Mouse (Mus musculus): Measurements from ENCODE around the gene Bmp8a. TPM values are rescaled to one million over a fixed set of nuclear protein-coding genes. Genes with fewer than 3 reads are reported as not detected.

The Bmp8a gene
- polyA plus RNA-seq, 1 experiment = 3.7 TPM

DNA sequence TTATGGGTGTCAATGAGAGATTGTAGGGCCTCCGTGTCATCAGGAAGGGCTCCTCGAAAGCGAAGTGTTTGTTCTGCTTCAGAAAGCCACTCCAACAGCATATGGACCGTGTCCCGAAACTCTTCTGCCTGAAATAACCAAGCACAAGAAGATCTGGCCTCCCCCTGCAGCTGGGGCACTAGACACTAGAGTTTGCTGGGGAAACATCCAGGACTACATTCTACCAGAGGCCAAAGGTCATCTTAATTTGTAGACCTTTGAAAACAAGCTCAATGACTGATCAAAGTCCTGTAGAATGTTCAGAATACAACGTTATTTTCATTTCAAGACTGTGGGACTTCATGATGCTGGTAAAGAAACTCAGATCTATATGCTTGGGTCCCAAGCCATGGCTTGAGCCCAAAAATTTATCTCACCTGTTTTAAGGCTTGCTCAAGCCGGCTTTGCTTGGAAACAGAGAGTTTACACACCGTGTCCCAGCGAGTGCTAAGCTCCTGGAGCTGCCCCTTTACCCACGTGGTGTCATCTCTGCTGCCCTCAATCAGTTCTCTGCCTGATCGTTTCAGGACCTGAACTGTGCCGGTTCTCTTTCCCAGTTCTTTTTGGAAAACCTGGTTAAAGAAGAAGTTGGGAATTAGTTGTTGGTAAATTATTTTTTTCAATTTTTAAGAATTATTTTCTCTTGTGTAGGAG lies 31.4 kb upstream of the Bmp8a start:
- Histone ChIP-seq H3K27ac (ENCODE audit: control insufficient read depth, insufficient read depth, low read depth, low read length) (no peak overlapping the region), H3K4me1 (ENCODE audit: control insufficient read depth, insufficient read depth, low read length) (no peaks in the 10 kb centered on the region), H3K27me3 (ENCODE audit: control insufficient read depth, insufficient read depth, low read length) (no peaks in the 10 kb centered on the region), H3K4me3 (ENCODE audit: control insufficient read depth, low read depth, low read length) (no peak overlapping the region), H3K36me3 (ENCODE audit: control insufficient read depth, insufficient read depth, low read length) (no peaks in the 10 kb centered on the region; the same call in 1 of the 2 replicates)
- no peak for TF ChIP-seq POLR2A (IDR thresholded peaks at IDR 0.05; ENCODE audit: control insufficient read depth, low read depth, low read length)
- no peak for TF ChIP-seq CTCF (IDR thresholded peaks at IDR 0.05; ENCODE audit: control insufficient read depth, insufficient read depth, insufficient replicate concordance, low read depth, low read length)

DNA sequence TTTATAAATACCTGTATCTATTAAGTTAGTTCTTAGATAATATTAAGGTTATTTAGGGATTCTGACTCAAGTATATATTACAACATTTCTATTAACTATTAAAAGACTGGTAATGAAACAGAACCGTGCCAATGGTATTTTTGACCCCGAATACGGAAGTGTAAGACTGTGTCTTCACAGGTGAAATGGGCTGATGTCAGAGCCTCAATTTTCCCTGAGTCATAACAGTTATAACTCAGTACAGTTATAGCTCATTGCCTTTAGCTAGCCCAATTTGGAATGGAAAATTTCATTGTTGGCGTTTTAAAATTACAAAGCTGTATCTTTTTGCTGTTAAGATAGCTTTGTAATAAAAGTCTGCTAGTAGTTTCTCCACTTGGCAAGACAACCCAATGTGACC lies 20.5 kb upstream of the Bmp8a start:
- no peak overlapping the region for H3K4me3 ChIP-seq (ENCODE audit: control insufficient read depth, low read depth, low read length)
- TF ChIP-seq CTCF (IDR thresholded peaks at IDR 0.05; ENCODE audit: control insufficient read depth, insufficient read depth, insufficient replicate concordance, low read depth, low read length) = no peak
- no peak for TF ChIP-seq POLR2A (IDR thresholded peaks at IDR 0.05; ENCODE audit: control insufficient read depth, low read depth, low read length)
- no peaks in the 10 kb centered on the region for H3K4me1 ChIP-seq (ENCODE audit: control insufficient read depth, insufficient read depth, low read length)
- no peak overlapping the region for H3K27ac ChIP-seq (ENCODE audit: control insufficient read depth, insufficient read depth, low read depth, low read length)
- no peaks in the 10 kb centered on the region for H3K27me3 ChIP-seq (ENCODE audit: control insufficient read depth, insufficient read depth, low read length)
- H3K36me3 ChIP-seq (ENCODE audit: control insufficient read depth, insufficient read depth, low read length) = no peaks in the 10 kb centered on the region

DNA sequence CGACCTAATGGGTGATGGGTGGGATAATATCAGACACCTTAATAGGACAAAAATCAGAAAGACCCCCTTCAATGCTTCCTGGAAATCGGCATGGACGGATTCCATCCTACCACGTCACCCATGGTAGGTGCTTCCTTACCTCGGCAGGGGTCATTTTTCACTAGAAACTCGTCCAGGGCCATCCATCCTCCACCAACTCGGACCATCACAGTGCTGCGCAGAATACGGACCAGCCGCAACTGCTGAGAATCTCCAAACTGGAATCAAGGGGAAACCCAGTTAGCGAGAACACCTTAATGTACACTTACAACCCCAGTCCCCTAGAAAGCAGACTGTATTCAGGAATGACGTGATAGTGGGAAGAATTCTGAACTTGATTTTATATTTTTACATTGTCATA lies 17.7 kb upstream of the Bmp8a start:
- H3K36me3 ChIP-seq (ENCODE audit: control insufficient read depth, insufficient read depth, low read length) = no peaks in the 10 kb centered on the region
- H3K27ac ChIP-seq (ENCODE audit: control insufficient read depth, insufficient read depth, low read depth, low read length) = no peak overlapping the region
- H3K4me3 ChIP-seq (ENCODE audit: control insufficient read depth, low read depth, low read length) = no peak overlapping the region
- H3K4me1 ChIP-seq (ENCODE audit: control insufficient read depth, insufficient read depth, low read length) = no peaks in the 10 kb centered on the region
- H3K27me3 ChIP-seq (ENCODE audit: control insufficient read depth, insufficient read depth, low read length) = no peaks in the 10 kb centered on the region
- TF ChIP-seq CTCF (IDR thresholded peaks at IDR 0.05; ENCODE audit: control insufficient read depth, insufficient read depth, insufficient replicate concordance, low read depth, low read length) (no peak), POLR2A (IDR thresholded peaks at IDR 0.05; ENCODE audit: control insufficient read depth, low read depth, low read length) (no peak)

DNA sequence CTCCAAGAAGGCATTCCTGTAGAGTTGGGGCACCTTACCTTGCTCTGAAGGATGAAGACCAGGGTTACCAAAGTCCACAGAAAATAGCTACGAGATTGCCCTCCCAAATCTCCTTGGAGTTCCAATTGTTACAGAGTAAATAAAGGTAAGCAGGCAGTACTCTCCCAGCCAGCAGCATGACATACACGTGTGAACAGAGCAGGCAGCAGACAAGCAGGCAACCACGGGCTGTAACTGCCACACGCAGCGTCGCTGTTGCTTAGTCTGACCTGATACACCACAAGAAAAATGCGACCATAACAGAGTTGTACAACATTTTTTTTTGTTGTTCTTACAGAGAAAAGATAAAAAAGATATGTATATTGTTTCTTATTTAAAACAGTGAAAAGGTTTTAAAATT lies 15.6 kb upstream of the Bmp8a start:
- no peak overlapping the region for H3K4me3 ChIP-seq (ENCODE audit: control insufficient read depth, low read depth, low read length)
- no peaks in the 10 kb centered on the region for H3K4me1 ChIP-seq (ENCODE audit: control insufficient read depth, insufficient read depth, low read length)
- no peaks in the 10 kb centered on the region for H3K27me3 ChIP-seq (ENCODE audit: control insufficient read depth, insufficient read depth, low read length)
- H3K27ac ChIP-seq (ENCODE audit: control insufficient read depth, insufficient read depth, low read depth, low read length) = no peak overlapping the region
- H3K36me3 ChIP-seq (ENCODE audit: control insufficient read depth, insufficient read depth, low read length) = no peaks in the 10 kb centered on the region
- TF ChIP-seq CTCF (IDR thresholded peaks at IDR 0.05; ENCODE audit: control insufficient read depth, insufficient read depth, insufficient replicate concordance, low read depth, low read length) (no peak), POLR2A (IDR thresholded peaks at IDR 0.05; ENCODE audit: control insufficient read depth, low read depth, low read length) (no peak)

DNA sequence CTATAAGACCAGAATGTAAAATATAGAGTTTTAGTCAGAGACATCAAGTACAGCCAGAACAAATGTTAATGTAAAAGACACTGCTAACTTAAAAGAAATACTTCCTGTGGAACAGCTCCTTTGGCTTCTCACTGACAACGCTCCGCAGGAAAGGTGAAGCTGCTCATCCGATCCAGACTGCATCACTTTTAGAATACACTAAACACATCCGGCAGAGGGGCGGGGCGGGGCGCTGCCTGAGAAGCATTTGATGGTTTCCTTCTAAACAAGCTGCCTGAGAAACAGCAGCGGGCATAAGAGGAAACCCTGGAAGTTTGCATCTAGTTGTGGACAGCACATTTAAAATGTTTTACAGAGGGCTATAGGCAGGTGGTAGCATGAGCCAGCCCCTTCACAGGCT lies 12.9 kb upstream of the Bmp8a start:
- H3K27me3 ChIP-seq (ENCODE audit: control insufficient read depth, insufficient read depth, low read length) = no peaks in the 10 kb centered on the region
- no peaks in the 10 kb centered on the region for H3K4me1 ChIP-seq (ENCODE audit: control insufficient read depth, insufficient read depth, low read length)
- H3K4me3 ChIP-seq (ENCODE audit: control insufficient read depth, low read depth, low read length) = no peak overlapping the region
- H3K36me3 ChIP-seq (ENCODE audit: control insufficient read depth, insufficient read depth, low read length) = no peaks in the 10 kb centered on the region
- H3K27ac ChIP-seq (ENCODE audit: control insufficient read depth, insufficient read depth, low read depth, low read length) = no peak overlapping the region
- TF ChIP-seq POLR2A (IDR thresholded peaks at IDR 0.05; ENCODE audit: control insufficient read depth, low read depth, low read length) (no peak), CTCF (IDR thresholded peaks at IDR 0.05; ENCODE audit: control insufficient read depth, insufficient read depth, insufficient replicate concordance, low read depth, low read length) (no peak)

DNA sequence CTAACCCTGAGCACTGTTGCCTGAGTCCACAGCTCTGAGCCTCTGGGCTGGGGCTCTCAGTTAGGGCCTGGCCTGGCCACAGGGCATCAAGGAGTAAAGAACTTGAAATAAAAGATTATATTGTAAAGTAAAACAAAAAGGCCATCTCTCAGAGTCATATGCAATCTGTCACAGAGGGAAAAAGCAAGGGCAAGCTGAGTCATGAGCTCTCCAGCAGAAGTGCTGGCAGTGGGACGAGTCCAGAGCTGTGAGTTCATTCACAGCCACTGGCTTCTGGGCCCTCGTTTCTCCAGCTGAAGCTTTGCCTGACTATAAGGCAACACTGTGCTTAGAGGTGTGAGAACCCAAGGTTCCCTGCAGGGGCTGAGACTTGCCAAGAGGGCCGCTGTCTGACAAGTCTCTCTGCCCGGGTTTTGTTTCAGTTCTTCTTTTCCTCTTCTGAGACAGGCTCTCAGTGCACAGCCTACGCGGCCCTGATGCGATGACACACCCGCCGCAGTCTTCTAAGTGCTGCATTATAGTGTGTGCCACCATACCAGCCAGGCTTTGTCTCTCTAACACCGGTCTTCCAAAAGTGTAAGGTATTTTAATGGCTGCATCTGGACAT lies 10.3 kb upstream of the Bmp8a start:
- H3K36me3 ChIP-seq (ENCODE audit: control insufficient read depth, insufficient read depth, low read length) = no peaks in the 10 kb centered on the region
- TF ChIP-seq CTCF (IDR thresholded peaks at IDR 0.05; ENCODE audit: control insufficient read depth, insufficient read depth, insufficient replicate concordance, low read depth, low read length) (no peak), POLR2A (IDR thresholded peaks at IDR 0.05; ENCODE audit: control insufficient read depth, low read depth, low read length) (no peak)
- no peaks in the 10 kb centered on the region for H3K27me3 ChIP-seq (ENCODE audit: control insufficient read depth, insufficient read depth, low read length)
- H3K27ac ChIP-seq (ENCODE audit: control insufficient read depth, insufficient read depth, low read depth, low read length) = no peak overlapping the region
- H3K4me3 ChIP-seq (ENCODE audit: control insufficient read depth, low read depth, low read length) = no peak overlapping the region
- no peaks in the 10 kb centered on the region for H3K4me1 ChIP-seq (ENCODE audit: control insufficient read depth, insufficient read depth, low read length)

DNA sequence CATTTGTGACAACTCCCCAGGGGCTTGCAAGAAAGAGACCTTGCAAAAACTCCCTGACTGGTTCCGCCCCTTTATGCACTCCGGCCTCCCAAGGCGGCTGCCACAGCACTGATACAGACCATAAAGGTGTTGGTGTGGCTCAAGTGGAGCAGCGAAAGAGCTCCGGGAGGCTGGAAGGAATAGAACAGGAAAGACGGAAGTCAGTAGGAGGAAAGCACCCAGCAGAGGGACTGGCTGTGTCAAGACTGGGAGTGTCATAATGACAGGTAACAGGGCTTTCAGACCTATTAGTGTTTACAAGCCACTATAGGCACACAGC lies 378 bp upstream of the Bmp8a start:
- Histone ChIP-seq H3K4me1 (ENCODE audit: control insufficient read depth, insufficient read depth, low read length) (peaks cover 12% of the 10 kb centered on the region), H3K27me3 (ENCODE audit: control insufficient read depth, insufficient read depth, low read length) (no peaks in the 10 kb centered on the region), H3K27ac (ENCODE audit: control insufficient read depth, insufficient read depth, low read depth, low read length) (no peak overlapping the region)

More for the DNA sequence above, 378 bp upstream of the Bmp8a start:
- H3K4me3 ChIP-seq (ENCODE audit: control insufficient read depth, low read depth, low read length) = peak overlapping the region; percentile 73
- H3K36me3 ChIP-seq (ENCODE audit: control insufficient read depth, insufficient read depth, low read length) = no peaks in the 10 kb centered on the region
- no peak for TF ChIP-seq CTCF (IDR thresholded peaks at IDR 0.05; ENCODE audit: control insufficient read depth, insufficient read depth, insufficient replicate concordance, low read depth, low read length)
- no peak for TF ChIP-seq POLR2A (IDR thresholded peaks at IDR 0.05; ENCODE audit: control insufficient read depth, low read depth, low read length)

All from testis, adult 2 months (tissue).